Mouse (Mus musculus): ENCODE measurements around the gene Ctsa. TPM values are rescaled to one million over a fixed set of nuclear protein-coding genes. Genes with fewer than 3 reads are reported as not detected.

Ctsa gene
- polyA plus RNA-seq (2021; fragmentation: Nextera tagmentation) = 131 and 133 TPM in 2 replicates
- long read RNA-seq, experiment 1, transcript Ctsa-202 (15 exons, 2,534 nt) = major isoform, 22 of 140 reads
- long read RNA-seq, experiment 1, partial matches to known transcripts = 111 of 140 reads
- long read RNA-seq, experiment 1, other reads (novel, unspliced or antisense) = 6 of 140 reads
- long read RNA-seq, experiment 2, transcript Ctsa-202 (15 exons, 2,534 nt) = major isoform, 147 of 669 reads
- long read RNA-seq, experiment 2, partial matches to known transcripts = 490 of 669 reads
- long read RNA-seq, experiment 2, other reads (novel, unspliced or antisense) = 29 of 669 reads

DNA sequence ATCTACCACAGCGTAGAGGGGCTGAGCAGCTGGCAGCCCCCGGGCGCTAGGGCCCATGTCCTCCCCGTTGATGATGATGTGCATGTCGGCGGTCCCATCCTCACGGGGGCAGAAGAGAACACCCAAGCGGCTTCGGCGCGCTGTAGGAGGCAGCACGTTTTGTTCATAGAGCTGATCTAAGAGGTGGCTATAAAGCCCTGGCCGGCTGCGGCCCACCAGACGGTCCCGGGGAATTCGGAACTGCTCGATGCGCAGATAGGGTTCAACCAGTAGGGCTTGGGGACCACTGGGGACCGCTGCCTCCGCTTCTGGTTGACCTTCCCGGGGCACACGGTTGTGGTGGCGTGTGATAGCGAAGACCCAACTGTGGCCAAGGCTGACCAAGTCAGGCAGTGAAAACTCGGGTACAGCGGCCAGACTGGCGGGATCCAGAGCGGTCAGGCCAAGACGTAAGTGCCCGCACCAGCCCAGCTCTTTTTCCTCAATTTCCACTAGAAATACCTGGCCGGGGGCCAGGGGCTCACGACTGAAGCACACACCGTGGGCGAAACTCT, at the start of gene Ctsa:
Gene Ctsa, plus strand, starts transcription at position 126 of the 554 bp plus-strand sequence.

GRCm38 (mm10) chr2:164785481-164786387, 46.9 kb upstream of the Ctsa start, which contains the start of gene Snx21:
Snx21 (plus strand) TSS chr2:164785823.

GRCm38 (mm10) chr2:164804533-164805331, 27.9 kb upstream of the Ctsa start, which contains the start of the genes Acot8 and Zswim3:
Acot8 (minus strand) TSS chr2:164804882.
Zswim3 (plus strand) TSS chr2:164805098.

GRCm38 (mm10) chr2:164822636-164823165, 10.0 kb upstream of the Ctsa start, which contains the start of gene Zswim1:
Zswim1 (plus strand) TSS chr2:164822686.

GRCm38 (mm10) chr2:164828437-164828836, 4.2 kb upstream of the Ctsa start, which contains the start of gene Spata25:
Spata25 (minus strand) TSS chr2:164828537.

GRCm38 (mm10) chr2:164833314-164833959, 764 bp downstream of the Ctsa start, which contains the start of gene Neurl2:
Neurl2 (minus strand) TSS chr2:164833456.

GRCm38 (mm10) chr2:164857101-164857821, 24.6 kb downstream of the Ctsa start, which contains the start of gene Pltp:
Pltp (minus strand) TSS chr2:164857711.

GRCm38 (mm10) chr2:164879228-164879567, 46.5 kb downstream of the Ctsa start, which contains the start of gene Pcif1:
Pcif1 (plus strand) TSS chr2:164879304.

Other genes starting within 250 kb of the Ctsa start
- not detected in 2 replicates for gene Wfdc6a, start 247.4 kb upstream of the Ctsa start, polyA plus RNA-seq (2021; fragmentation: Nextera tagmentation)
- gene Eppin, start 239.3 kb upstream of the Ctsa start, polyA plus RNA-seq (2021; fragmentation: Nextera tagmentation) = not detected in 2 replicates
- gene Wfdc6b, start 219.4 kb upstream of the Ctsa start, polyA plus RNA-seq (2021; fragmentation: Nextera tagmentation) = not detected in 2 replicates
- gene Wfdc8, start 219.2 kb upstream of the Ctsa start, polyA plus RNA-seq (2021; fragmentation: Nextera tagmentation) = not detected in 2 replicates
- gene Wfdc16, start 194.1 kb upstream of the Ctsa start, polyA plus RNA-seq (2021; fragmentation: Nextera tagmentation) = not detected in 2 replicates
- gene Wfdc10, start 176.8 kb upstream of the Ctsa start, polyA plus RNA-seq (2021; fragmentation: Nextera tagmentation) = not detected in 2 replicates
- gene Wfdc9, start 176.3 kb upstream of the Ctsa start, polyA plus RNA-seq (2021; fragmentation: Nextera tagmentation) = not detected in 2 replicates
- not detected in 2 replicates for gene Wfdc11, start 158.8 kb upstream of the Ctsa start, polyA plus RNA-seq (2021; fragmentation: Nextera tagmentation)
- not detected in 2 replicates for gene Wfdc13, start 147.8 kb upstream of the Ctsa start, polyA plus RNA-seq (2021; fragmentation: Nextera tagmentation)
- gene Spint4, start 134.4 kb upstream of the Ctsa start, polyA plus RNA-seq (2021; fragmentation: Nextera tagmentation) = not detected in 2 replicates
- not detected in 2 replicates for gene Spint5, start 117.6 kb upstream of the Ctsa start, polyA plus RNA-seq (2021; fragmentation: Nextera tagmentation)
- 3.3 and 3.5 TPM in 2 replicates for gene Wfdc3, start 86.9 kb upstream of the Ctsa start, polyA plus RNA-seq (2021; fragmentation: Nextera tagmentation)
- 4.1 and 5.2 TPM in 2 replicates for gene Dnttip1, start 86.9 kb upstream of the Ctsa start, polyA plus RNA-seq (2021; fragmentation: Nextera tagmentation)
- 0.83 and 0.95 TPM in 2 replicates for gene Ube2c, start 63.0 kb upstream of the Ctsa start, polyA plus RNA-seq (2021; fragmentation: Nextera tagmentation)
- not detected in 2 replicates for gene Tnnc2, start 52.9 kb upstream of the Ctsa start, polyA plus RNA-seq (2021; fragmentation: Nextera tagmentation)
- 39.6 and 48.3 TPM in 2 replicates for gene Snx21, start 47.0 kb upstream of the Ctsa start, polyA plus RNA-seq (2021; fragmentation: Nextera tagmentation)
- 19.2 and 21.1 TPM in 2 replicates for gene Acot8, start 28.0 kb upstream of the Ctsa start, polyA plus RNA-seq (2021; fragmentation: Nextera tagmentation)
- 10.3 and 10.8 TPM in 2 replicates for gene Zswim3, start 27.8 kb upstream of the Ctsa start, polyA plus RNA-seq (2021; fragmentation: Nextera tagmentation)
- 26.3 and 29.5 TPM in 2 replicates for gene Zswim1, start 10.2 kb upstream of the Ctsa start, polyA plus RNA-seq (2021; fragmentation: Nextera tagmentation)
- not detected in 2 replicates for gene Spata25, start 4.3 kb upstream of the Ctsa start, polyA plus RNA-seq (2021; fragmentation: Nextera tagmentation)
- 5.4 and 5.6 TPM in 2 replicates for gene Neurl2, start 583 bp downstream of the Ctsa start, polyA plus RNA-seq (2021; fragmentation: Nextera tagmentation)
- gene Pltp, start 24.8 kb downstream of the Ctsa start, polyA plus RNA-seq (2021; fragmentation: Nextera tagmentation) = 123 and 144 TPM in 2 replicates
- 84.4 and 85.2 TPM in 2 replicates for gene Pcif1, start 46.4 kb downstream of the Ctsa start, polyA plus RNA-seq (2021; fragmentation: Nextera tagmentation)
- 8.9 and 11.8 TPM in 2 replicates for gene Zfp335, start 78.9 kb downstream of the Ctsa start, polyA plus RNA-seq (2021; fragmentation: Nextera tagmentation)
- 0.45 and 0.56 TPM in 2 replicates for gene Mmp9, start 107.9 kb downstream of the Ctsa start, polyA plus RNA-seq (2021; fragmentation: Nextera tagmentation)
- gene Slc12a5, start 127.9 kb downstream of the Ctsa start, polyA plus RNA-seq (2021; fragmentation: Nextera tagmentation) = 78.6 and 83.4 TPM in 2 replicates
- gene Ncoa5, start 202.0 kb downstream of the Ctsa start, polyA plus RNA-seq (2021; fragmentation: Nextera tagmentation) = 5.7 and 5.8 TPM in 2 replicates
- gene Cd40, start 222.8 kb downstream of the Ctsa start, polyA plus RNA-seq (2021; fragmentation: Nextera tagmentation) = 0.45 and 0.64 TPM in 2 replicates